Mouse (Mus musculus): ENCODE measurements at regions not wholly inside any gene's neighbourhood (a gene's known extent, or its start where the extent isn't known, plus 50 kb on each side); places are given as distances from the start of the nearest gene placed in this dataset.

GRCm38 (mm10) chr1:15979333-15979732, 113.8 kb downstream of the 4930444P10Rik start:
- no peak overlapping the region for H3K27ac ChIP-seq (ENCODE audit: low read depth, low read length)
- TF ChIP-seq CTCF (IDR thresholded peaks at IDR 0.05; ENCODE audit: low read depth) = no peak
- no peaks in the 10 kb centered on the region for H3K27me3 ChIP-seq (ENCODE audit: insufficient read depth, low read length)
- no peak overlapping the region for H3K4me2 ChIP-seq (ENCODE audit: low read depth)
- H3K9ac ChIP-seq = no peak overlapping the region
- ATAC-seq (no peak), DNase-seq (no peak)
- H3K36me3 ChIP-seq (ENCODE audit: insufficient read depth) = no peaks in the 10 kb centered on the region
- H3K4me1 ChIP-seq (ENCODE audit: insufficient read depth) = no peaks in the 10 kb centered on the region
- H3K9me3 ChIP-seq (ENCODE audit: low read length) = no peaks in the 10 kb centered on the region
- H3K4me3 ChIP-seq (ENCODE audit: low read depth, low read length) = no peak overlapping the region

- H3K4me3 ChIP-seq (ENCODE audit: low read depth, low read length) = no peak overlapping the region
- no peak overlapping the region for H3K9ac ChIP-seq
- ATAC-seq = no peak
- no peak for TF ChIP-seq CTCF (IDR thresholded peaks at IDR 0.05; ENCODE audit: low read depth)
- no peak overlapping the region for H3K4me2 ChIP-seq (ENCODE audit: low read depth)
- no peak for DNase-seq
- H3K27ac ChIP-seq (ENCODE audit: low read depth, low read length) = no peak overlapping the region
- no peaks in the 10 kb centered on the region for H3K27me3 ChIP-seq (ENCODE audit: insufficient read depth, low read length)
- H3K9me3 ChIP-seq (ENCODE audit: low read length) = no peaks in the 10 kb centered on the region
- H3K36me3 ChIP-seq (ENCODE audit: insufficient read depth) = no peaks in the 10 kb centered on the region
- WGBS = 81% methylated on average over 2 of the region's 2 CpGs
- no peaks in the 10 kb centered on the region for H3K4me1 ChIP-seq (ENCODE audit: insufficient read depth)
Measured at GRCm38 (mm10) chr1:15959578-15959977, 133.5 kb downstream of the 4930444P10Rik start.

GRCm38 (mm10) chr1:15958661-15959060, 134.5 kb downstream of the 4930444P10Rik start:
- no peak for TF ChIP-seq CTCF (IDR thresholded peaks at IDR 0.05; ENCODE audit: low read depth)
- H3K9ac ChIP-seq = no peak overlapping the region
- H3K4me3 ChIP-seq (ENCODE audit: low read depth, low read length) = no peak overlapping the region
- ATAC-seq = no peak
- no peaks in the 10 kb centered on the region for H3K9me3 ChIP-seq (ENCODE audit: low read length)
- DNase-seq = no peak
- 58% methylated on average over 1 of the region's 1 CpGs for WGBS
- H3K4me1 ChIP-seq (ENCODE audit: insufficient read depth) = no peaks in the 10 kb centered on the region
- H3K27ac ChIP-seq (ENCODE audit: low read depth, low read length) = no peak overlapping the region
- no peaks in the 10 kb centered on the region for H3K36me3 ChIP-seq (ENCODE audit: insufficient read depth)
- H3K4me2 ChIP-seq (ENCODE audit: low read depth) = no peak overlapping the region
- H3K27me3 ChIP-seq (ENCODE audit: insufficient read depth, low read length) = no peaks in the 10 kb centered on the region

- Histone ChIP-seq H3K27ac (ENCODE audit: low read depth, low read length) (no peak overlapping the region), H3K4me3 (ENCODE audit: low read depth, low read length) (no peak overlapping the region), H3K9ac (no peak overlapping the region), H3K4me1 (ENCODE audit: insufficient read depth) (no peaks in the 10 kb centered on the region), H3K4me2 (ENCODE audit: low read depth) (no peak overlapping the region), H3K36me3 (ENCODE audit: insufficient read depth) (no peaks in the 10 kb centered on the region), H3K27me3 (ENCODE audit: insufficient read depth, low read length) (no peaks in the 10 kb centered on the region), H3K9me3 (ENCODE audit: low read length) (no peaks in the 10 kb centered on the region)
- ATAC-seq (no peak), DNase-seq (no peak)
- 74% methylated on average over 4 of the region's 4 CpGs for WGBS
- TF ChIP-seq CTCF (IDR thresholded peaks at IDR 0.05; ENCODE audit: low read depth) = no peak
Measured at GRCm38 (mm10) chr1:15943662-15944061, 149.5 kb downstream of the 4930444P10Rik start.

GRCm38 (mm10) chr1:15943041-15943440, 150.1 kb downstream of the 4930444P10Rik start:
- TF ChIP-seq CTCF (IDR thresholded peaks at IDR 0.05; ENCODE audit: low read depth) = no peak
- 44% methylated on average over 1 of the region's 1 CpGs for WGBS
- no peaks in the 10 kb centered on the region for H3K4me1 ChIP-seq (ENCODE audit: insufficient read depth)
- no peaks in the 10 kb centered on the region for H3K36me3 ChIP-seq (ENCODE audit: insufficient read depth)
- no peak overlapping the region for H3K4me2 ChIP-seq (ENCODE audit: low read depth)
- H3K9ac ChIP-seq = no peak overlapping the region
- no peaks in the 10 kb centered on the region for H3K27me3 ChIP-seq (ENCODE audit: insufficient read depth, low read length)
- H3K4me3 ChIP-seq (ENCODE audit: low read depth, low read length) = no peak overlapping the region
- H3K27ac ChIP-seq (ENCODE audit: low read depth, low read length) = no peak overlapping the region
- no peak for DNase-seq
- no peak for ATAC-seq
- no peaks in the 10 kb centered on the region for H3K9me3 ChIP-seq (ENCODE audit: low read length)

Measured in forebrain, postnatal 0 days (tissue).